Mouse (Mus musculus) heart, embryonic 15.5 days (tissue): Measurements from ENCODE around the gene Glipr1. TPM values are rescaled to one million over a fixed set of nuclear protein-coding genes. Genes with fewer than 3 reads are reported as not detected.

Source experiments
- polyA plus RNA-seq: library from polyadenylated mRNA; unstranded; fragments of >200 nt; fragmentation: Nextera tagmentation; extraction: Ambion mirVana; gene quantifications from 2 replicates; pipeline ENCODE4 v1.2.1, GENCODE M21; 2015

Gene Glipr1
- polyA plus RNA-seq, 1 experiment from 2014 or later: 2.3 TPM

Other genes starting within 250 kb of the Glipr1 start
- gene Krr1, start 30.0 kb downstream of the Glipr1 start, polyA plus RNA-seq: 23.3 and 25.0 TPM in 2 replicates
- not detected in 2 replicates for gene Glipr1l1, start 57.6 kb upstream of the Glipr1 start, polyA plus RNA-seq
- not detected in 2 replicates for gene Glipr1l2, start 80.7 kb upstream of the Glipr1 start, polyA plus RNA-seq
- gene Glipr1l3, start 157.7 kb upstream of the Glipr1 start, polyA plus RNA-seq: not detected in 2 replicates
- gene Caps2, start 161.0 kb upstream of the Glipr1 start, polyA plus RNA-seq: 0.06 and 0.09 TPM in 2 replicates